Mouse (Mus musculus): ENCODE results near the gene Dgkz.

Dgkz gene

GRCm38 (mm10) chr2:91923415-91924337, 52.0 kb downstream of the Dgkz start:
- ATAC-seq (ENCODE audit: insufficient number of reproducible peaks, low FRiP score, low TSS enrichment): no peak

- no peak for ATAC-seq (ENCODE audit: insufficient number of reproducible peaks, low FRiP score, low TSS enrichment)
Measured at GRCm38 (mm10) chr2:91922586-91923414, 52.9 kb downstream of the Dgkz start.

GRCm38 (mm10) chr2:91921790-91922570, 53.7 kb downstream of the Dgkz start:
- ATAC-seq (ENCODE audit: insufficient number of reproducible peaks, low FRiP score, low TSS enrichment): no peak

DNA sequence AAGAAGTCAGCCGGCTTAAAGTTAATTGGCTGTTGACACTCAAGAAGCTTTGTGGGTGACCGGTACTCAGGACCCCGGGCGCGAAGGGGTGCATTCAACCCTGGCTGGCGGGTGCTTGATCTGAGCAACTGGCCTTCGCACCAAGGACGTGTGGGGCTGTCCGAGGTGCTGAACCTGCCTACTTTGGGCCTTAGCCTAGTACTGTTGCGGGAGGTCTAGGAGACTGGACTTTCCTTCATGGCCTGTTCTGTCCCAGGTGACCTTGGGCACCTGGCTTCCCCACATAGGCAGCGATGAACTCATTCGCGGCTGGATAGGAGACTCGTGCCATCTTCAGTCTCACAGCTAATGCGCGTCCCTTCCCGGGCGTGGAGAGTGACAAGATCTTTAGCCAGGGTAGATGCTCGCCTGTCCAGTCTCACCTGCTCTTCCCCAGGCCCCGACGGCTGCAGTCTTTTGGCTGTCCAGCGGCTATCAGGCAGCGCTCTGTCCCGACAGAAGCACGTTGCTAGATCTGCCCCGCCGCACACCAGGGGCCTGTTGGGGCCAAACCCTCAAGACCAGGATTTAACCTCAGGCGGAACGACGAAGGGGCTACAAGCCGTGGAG, 54.4 kb downstream of the Dgkz start:
- ATAC-seq (ENCODE audit: insufficient number of reproducible peaks, low FRiP score, low TSS enrichment): no peak

GRCm38 (mm10) chr2:91920130-91920529, 55.5 kb downstream of the Dgkz start:
- no peak for ATAC-seq (ENCODE audit: insufficient number of reproducible peaks, low FRiP score, low TSS enrichment)

DNA sequence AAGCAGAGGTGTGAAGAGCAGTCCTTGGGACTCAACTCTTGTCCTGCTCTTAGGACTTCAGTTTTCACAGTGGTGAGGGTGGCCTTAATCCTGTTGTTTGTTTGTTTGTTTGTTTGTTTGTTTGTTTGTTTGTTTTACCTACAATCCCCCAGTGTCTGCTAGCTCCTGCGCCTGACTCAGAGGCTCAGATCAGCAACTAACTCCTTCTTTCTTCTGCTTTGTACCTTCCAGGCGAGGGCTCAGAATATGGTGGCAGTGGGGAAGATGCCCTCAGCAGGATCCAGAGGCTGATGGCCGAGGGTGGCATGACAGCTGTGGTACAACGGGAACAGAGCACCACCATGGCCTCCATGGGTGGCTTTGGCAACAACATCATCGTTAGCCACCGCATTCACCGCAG, 58.6 kb downstream of the Dgkz start:
- no peak for ATAC-seq (ENCODE audit: insufficient number of reproducible peaks, low FRiP score, low TSS enrichment)

GRCm38 (mm10) chr2:91916346-91916977, 59.2 kb downstream of the Dgkz start:
- no peak for ATAC-seq (ENCODE audit: insufficient number of reproducible peaks, low FRiP score, low TSS enrichment)

GRCm38 (mm10) chr2:91913328-91914110, 62.1 kb downstream of the Dgkz start:
- ATAC-seq (ENCODE audit: insufficient number of reproducible peaks, low FRiP score, low TSS enrichment): no peak

- no peak for ATAC-seq (ENCODE audit: insufficient number of reproducible peaks, low FRiP score, low TSS enrichment)
Measured at GRCm38 (mm10) chr2:91912616-91913015, 63.0 kb downstream of the Dgkz start.

- no peak for ATAC-seq (ENCODE audit: insufficient number of reproducible peaks, low FRiP score, low TSS enrichment)
Measured at GRCm38 (mm10) chr2:91906141-91906540, 69.5 kb downstream of the Dgkz start.

DNA sequence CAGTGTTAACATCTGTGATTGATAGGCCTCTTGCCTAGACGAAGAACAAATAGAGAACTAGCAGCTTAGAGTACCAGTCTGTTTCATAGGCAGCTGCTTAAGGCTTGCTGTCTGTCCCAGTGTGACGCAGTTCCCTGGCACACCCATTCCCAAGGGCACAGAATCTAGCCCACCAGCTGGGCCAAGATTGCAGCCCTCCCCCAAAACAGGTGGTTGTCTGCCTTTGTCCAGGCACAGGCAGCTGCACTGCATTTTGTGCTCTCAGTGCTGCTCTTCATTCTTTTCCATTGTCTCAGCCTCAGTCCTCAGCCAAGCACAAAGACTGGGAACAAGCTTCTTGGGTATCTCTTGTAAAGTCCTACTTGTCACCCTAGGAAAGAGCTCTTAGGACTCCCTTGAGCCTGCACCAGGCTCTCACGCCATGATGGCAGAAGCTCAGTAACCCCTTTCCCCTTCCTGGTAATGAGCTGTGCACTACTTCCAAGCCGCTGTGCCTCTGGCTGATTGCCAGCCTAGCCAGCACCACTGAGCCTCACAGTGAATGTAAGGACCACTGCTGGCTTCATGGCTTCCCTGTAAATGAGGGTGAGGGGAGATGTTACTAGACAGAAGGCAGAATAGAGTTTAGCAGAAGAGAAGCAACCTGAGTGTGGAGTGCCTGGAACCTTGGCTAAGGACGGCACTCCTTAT, 70.9 kb downstream of the Dgkz start:
- no peak for ATAC-seq (ENCODE audit: insufficient number of reproducible peaks, low FRiP score, low TSS enrichment)

DNA sequence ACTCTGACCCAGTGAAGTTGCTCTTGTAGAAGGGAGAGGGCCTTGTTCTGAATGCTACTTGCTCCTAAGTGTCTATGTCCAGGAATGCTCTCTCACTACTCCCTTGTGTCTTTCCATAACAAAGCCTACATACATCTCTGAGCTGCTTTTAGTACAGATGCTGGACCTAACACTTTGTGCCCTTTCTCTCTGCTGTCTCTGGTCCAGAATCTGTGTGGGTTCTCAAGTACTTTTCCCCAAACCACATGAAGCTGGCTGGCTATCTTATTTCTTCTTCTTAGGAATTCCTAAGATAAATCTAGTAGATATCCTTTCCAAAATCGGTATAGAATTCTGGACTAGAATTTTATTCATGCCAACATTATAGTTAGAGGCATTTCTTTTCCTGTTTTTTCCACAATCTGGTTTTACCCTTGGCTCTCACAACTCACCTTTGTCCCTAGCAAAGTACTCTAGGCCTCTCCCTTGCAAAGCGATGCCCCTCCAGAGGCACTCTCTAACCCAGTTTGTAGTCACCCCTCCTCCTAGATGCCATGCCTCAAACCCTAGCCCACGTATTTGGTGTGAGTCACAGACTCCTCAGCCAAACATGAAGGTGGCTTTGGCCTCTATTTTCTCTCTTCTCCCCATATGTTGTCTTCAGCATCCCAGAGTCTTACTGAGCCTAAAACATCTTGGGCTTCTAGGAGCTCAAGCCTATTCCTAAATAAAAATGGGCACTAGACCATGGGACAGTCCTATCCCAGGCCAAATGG, 72.3 kb downstream of the Dgkz start:
- no peak for ATAC-seq (ENCODE audit: insufficient number of reproducible peaks, low FRiP score, low TSS enrichment)

- ATAC-seq (ENCODE audit: insufficient number of reproducible peaks, low FRiP score, low TSS enrichment): peak; percentile 79; the same call in 1 of the 2 replicates
Measured at GRCm38 (mm10) chr2:91902336-91902735, 73.3 kb downstream of the Dgkz start.

DNA sequence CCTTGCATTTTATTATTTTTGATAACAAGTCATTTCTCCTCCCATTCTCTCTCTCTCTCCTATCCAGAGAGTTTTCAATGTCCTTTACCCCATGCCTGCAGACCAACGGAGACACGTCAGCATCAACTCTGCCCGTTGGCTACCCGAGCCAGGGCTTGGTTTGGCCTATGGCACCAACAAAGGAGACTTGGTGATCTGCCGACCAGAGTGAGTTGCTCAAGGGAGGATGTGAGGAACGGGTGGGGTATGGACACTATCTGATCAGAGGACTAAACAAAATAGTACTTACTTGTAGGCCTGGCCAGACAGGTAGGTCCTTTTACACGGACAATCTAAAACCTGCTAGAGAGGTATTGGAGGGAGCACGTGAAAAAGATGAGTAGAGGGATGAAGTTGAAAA, 75.2 kb downstream of the Dgkz start:
- ATAC-seq (ENCODE audit: insufficient number of reproducible peaks, low FRiP score, low TSS enrichment): no peak

GRCm38 (mm10) chr2:91899141-91899540, 76.5 kb downstream of the Dgkz start:
- no peak for ATAC-seq (ENCODE audit: insufficient number of reproducible peaks, low FRiP score, low TSS enrichment)

DNA sequence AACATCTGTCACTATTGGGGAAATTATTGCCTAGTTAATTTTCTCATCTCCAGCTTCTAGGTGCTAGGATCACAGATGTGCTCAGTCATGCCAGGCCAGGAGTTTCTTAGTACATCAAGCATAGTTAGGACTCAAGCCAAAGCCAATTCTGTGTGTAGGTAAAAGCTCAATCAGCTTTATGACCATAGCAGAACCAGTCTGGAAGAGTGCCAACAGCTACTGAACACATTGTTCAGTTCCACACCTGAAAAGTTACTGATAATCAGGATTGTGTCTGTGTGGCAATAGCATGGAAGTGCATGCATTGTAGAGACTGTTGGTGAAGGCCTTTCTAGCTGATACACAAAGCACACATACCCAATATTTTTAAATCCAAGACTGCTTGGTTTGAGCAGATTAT, 77.7 kb downstream of the Dgkz start:
- no peak for ATAC-seq (ENCODE audit: insufficient number of reproducible peaks, low FRiP score, low TSS enrichment)

DNA sequence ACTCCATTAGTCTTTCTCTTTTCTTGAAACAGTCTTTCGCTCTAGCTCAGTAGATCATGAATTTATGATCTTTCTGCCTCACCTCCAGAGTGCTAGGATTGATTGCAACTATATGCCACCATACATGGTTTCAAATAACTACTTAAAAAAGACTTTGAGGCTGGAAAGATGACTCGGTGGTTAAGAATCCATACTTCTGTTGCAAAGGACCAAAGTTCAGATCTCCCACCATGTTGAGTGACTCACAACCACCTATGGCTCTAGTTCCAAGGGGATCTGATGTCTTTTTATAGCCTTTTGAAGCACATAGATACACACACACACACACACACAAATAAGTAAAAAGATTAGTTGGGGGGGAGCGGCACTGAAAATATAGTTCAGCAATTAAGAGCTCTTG, 80.3 kb downstream of the Dgkz start:
- no peak for ATAC-seq (ENCODE audit: insufficient number of reproducible peaks, low FRiP score, low TSS enrichment)

DNA sequence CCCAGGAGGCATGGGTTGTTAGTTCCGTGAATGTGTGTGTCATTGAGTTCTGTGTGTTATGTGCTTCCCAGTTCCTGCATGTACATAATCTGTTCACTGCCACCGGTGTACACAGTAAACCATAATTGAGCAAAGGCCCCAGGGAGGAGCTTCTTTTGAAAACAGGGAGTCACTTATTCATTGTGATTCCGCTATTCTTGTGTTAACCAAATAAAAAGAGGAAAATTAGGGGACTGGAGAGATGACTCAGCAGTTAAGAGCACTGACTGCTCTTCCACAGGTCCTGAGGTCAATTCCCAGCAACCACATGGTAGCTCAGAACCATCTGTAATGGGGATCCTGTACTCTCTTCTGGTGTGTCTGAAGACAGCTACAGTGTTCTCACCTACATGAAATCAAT, 80.9 kb downstream of the Dgkz start:
- no peak for ATAC-seq (ENCODE audit: insufficient number of reproducible peaks, low FRiP score, low TSS enrichment)

All from cerebellum, adult (tissue).